Mouse (Mus musculus) erythroblast, embryonic 14.5 days (primary cell): ENCODE measurements around the gene Vat1l. TPM values are rescaled to one million over a fixed set of nuclear protein-coding genes. Genes with fewer than 3 reads are reported as not detected.

Experiments
- H3K27me3 ChIP-seq: 2 replicates; pipeline ENCODE4 v1.6.1; 2012; ENCODE audit warnings: inconsistent platforms; ENCODE audit not compliant: control insufficient read depth
- H3K36me3 ChIP-seq: 2 replicates; pipeline ENCODE4 v1.6.1; 2012; ENCODE audit warnings: mild to moderate bottlenecking, inconsistent platforms; ENCODE audit not compliant: control insufficient read depth
- H3K4me1 ChIP-seq: 2 replicates; pipeline ENCODE4 v1.6.1; 2012; ENCODE audit warnings: inconsistent platforms; ENCODE audit not compliant: control insufficient read depth
- H3K4me3 ChIP-seq: replicated peaks from 2 replicates; pipeline ENCODE3; 2012; ENCODE audit warnings: moderate library complexity, mild to moderate bottlenecking, inconsistent platforms
- H3K9me3 ChIP-seq: 2 replicates; pipeline ENCODE4 v1.6.1; 2012; ENCODE audit warnings: low read length, inconsistent platforms, mixed read lengths; ENCODE audit not compliant: control insufficient read depth
- GATA1 ChIP-seq: IDR thresholded peaks from 2 replicates; pipeline ENCODE4 v1.6.1; 2012; ENCODE audit warnings: low read length, inconsistent platforms, mixed read lengths
- TAL1 ChIP-seq: IDR thresholded peaks from 3 replicates; pipeline ENCODE4 v1.6.1; 2012; ENCODE audit warnings: low read length, inconsistent platforms, mixed read lengths
- polyA plus RNA-seq: library from polyadenylated mRNA; stranded (reverse); fragments of >175 nt; gene quantifications from 2 replicates; pipeline ENCODE4 v1.2.3, GENCODE M21; 2012

The Vat1l gene
- polyA plus RNA-seq, 1 experiment = not detected

DNA sequence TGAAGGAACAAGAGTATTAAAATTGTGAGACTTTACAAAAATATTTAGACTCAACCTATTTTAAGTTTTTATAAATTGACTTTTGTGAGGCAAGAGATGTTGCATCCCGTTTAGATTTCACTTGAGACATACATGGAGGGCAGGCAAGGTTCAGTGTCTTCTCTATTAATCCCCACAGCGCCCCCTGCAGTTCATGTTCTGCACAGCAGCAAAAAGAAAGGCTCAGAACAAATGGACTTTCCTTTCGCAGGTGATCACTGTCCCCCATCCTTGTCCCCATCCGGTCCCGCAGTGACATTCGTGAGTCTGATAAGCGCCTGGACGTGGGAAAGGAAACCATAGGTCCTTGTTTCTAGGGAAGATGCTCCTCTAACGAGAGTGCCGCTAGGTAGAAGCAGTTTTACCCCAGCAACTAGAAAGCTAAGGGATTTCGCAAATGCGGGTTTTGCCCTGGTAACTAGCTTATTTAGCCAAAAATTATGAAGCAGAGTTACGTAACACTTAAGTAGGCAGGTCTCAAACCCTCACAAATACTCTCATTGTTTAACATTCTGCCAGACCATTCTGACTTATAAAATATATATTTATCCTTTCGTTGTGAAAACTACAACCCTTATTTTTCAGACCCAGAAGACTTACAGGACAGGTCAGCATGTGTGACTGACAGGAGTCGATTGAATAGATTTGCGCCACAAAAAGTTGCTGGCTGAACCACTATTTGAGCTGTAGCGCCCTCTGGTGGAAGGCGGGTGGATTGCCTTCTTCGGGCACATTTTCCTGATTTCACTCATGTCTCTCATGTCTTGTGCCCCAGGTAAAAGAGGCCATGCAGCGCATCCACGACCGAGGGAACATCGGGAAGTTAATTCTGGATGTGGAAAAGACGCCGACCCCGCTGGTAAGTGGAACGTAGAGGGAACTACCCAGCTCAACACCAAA lies 163.9 kb downstream of the Vat1l start:
- Histone ChIP-seq H3K9me3 (peaks cover 10% of the 10 kb centered on the region), H3K36me3 (no peaks in the 10 kb centered on the region), H3K4me1 (no peaks in the 10 kb centered on the region), H3K4me3 (no peak overlapping the region), H3K27me3 (no peaks in the 10 kb centered on the region)
- TF ChIP-seq TAL1 (no peak), GATA1 (no peak)

- peaks cover 21% of the 10 kb centered on the region for H3K9me3 ChIP-seq
- no peak for TF ChIP-seq GATA1
- no peak for TF ChIP-seq TAL1
- H3K4me1 ChIP-seq = no peaks in the 10 kb centered on the region
- H3K27me3 ChIP-seq = no peaks in the 10 kb centered on the region
- H3K4me3 ChIP-seq = no peak overlapping the region
- no peaks in the 10 kb centered on the region for H3K36me3 ChIP-seq
Observed at GRCm38 (mm10) chr8:114374390-114374789, 169.0 kb downstream of the Vat1l start.

- Histone ChIP-seq H3K27me3 (no peaks in the 10 kb centered on the region), H3K36me3 (no peaks in the 10 kb centered on the region), H3K9me3 (peaks cover 3% of the 10 kb centered on the region; the same call in 1 of the 2 replicates), H3K4me1 (no peaks in the 10 kb centered on the region), H3K4me3 (no peak overlapping the region)
- no peak for TF ChIP-seq TAL1
- no peak for TF ChIP-seq GATA1
Observed at GRCm38 (mm10) chr8:114384189-114384588, 178.8 kb downstream of the Vat1l start.

- no peak for TF ChIP-seq TAL1
- TF ChIP-seq GATA1 = no peak
- Histone ChIP-seq H3K27me3 (no peaks in the 10 kb centered on the region), H3K36me3 (no peaks in the 10 kb centered on the region), H3K9me3 (no peaks in the 10 kb centered on the region), H3K4me3 (no peak overlapping the region), H3K4me1 (no peaks in the 10 kb centered on the region)
Observed at GRCm38 (mm10) chr8:114387494-114387893, 182.1 kb downstream of the Vat1l start.

DNA sequence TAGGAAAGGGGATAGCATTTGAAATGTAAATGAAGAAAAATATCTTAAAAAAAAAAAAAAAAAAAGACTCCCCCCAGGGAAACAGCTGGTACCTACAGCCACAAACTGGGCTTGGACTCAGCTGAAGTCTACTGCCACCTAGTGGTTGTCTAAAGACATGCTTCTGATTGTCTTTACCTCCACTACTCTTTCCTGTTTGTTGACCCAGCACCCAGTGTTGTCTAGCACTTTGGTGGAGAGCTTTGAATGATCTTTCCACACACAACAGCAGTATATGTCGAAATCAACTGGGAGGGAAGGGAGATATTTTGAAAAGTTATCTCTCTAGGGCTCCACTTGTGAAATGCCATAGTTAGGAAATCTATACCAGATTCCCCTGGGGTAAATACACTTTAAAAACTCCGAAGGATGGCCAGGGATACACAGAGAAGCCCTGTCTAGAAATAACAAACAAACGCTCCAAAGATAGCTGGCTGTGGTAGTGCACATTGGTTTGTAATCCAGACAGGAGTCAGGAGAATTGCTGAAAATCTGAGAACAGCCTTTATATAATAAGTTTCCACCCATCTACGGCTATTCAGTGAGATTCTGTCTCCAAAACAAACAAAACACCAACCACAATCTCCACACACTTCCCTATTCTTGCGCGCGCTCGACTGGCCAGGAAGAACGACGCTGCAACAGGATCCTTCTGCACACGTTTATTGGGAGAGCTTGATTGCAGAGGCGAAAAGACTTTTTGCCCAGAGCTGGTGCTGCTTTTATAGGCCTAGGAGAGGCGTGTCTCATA lies 185.2 kb downstream of the Vat1l start:
- no peaks in the 10 kb centered on the region for H3K4me1 ChIP-seq
- H3K27me3 ChIP-seq = no peaks in the 10 kb centered on the region
- no peaks in the 10 kb centered on the region for H3K9me3 ChIP-seq
- TF ChIP-seq GATA1 (no peak), TAL1 (no peak)
- H3K4me3 ChIP-seq = no peak overlapping the region
- H3K36me3 ChIP-seq = no peaks in the 10 kb centered on the region

DNA sequence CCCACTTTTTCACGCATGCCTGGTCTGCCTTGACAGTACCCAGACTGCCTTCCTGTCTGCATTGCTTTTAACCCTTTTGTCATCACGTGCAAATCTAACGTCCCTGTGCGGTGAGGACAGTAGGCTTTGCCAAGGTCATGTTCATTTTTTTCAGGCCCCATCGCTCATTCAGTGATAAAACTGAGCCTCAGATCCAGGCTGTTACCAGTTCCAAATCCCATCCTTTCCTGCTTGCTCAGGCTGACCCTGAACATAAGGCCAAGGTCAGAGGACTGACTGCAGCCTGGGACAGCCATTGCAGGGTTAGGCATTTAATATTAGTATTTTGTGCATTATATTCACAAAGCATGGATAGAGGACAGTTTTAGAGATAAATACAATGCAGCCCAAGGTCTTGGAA lies 192.9 kb downstream of the Vat1l start:
- Histone ChIP-seq H3K9me3 (peaks cover 8% of the 10 kb centered on the region), H3K4me3 (no peak overlapping the region), H3K36me3 (no peaks in the 10 kb centered on the region), H3K27me3 (no peaks in the 10 kb centered on the region), H3K4me1 (no peaks in the 10 kb centered on the region)
- TF ChIP-seq TAL1 = no peak
- TF ChIP-seq GATA1 = no peak

DNA sequence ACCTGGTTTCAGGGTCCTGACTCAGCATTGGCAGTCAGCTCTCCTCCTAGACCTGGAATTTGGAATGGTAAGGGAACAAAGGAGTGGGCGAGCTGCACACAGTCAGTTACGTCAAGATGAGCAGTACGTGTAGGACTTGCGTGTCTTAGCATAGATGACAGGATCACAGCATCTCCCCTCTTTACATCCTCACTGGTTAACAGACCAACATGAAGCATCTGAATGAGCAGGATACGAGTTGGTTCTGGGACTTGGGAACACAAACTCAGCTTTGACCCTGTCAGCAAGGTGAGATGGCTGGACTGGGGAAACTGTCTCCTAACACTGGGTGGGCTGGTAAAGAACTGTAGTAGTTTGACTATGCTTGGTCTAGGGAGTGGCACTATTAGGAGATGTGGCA lies 193.9 kb downstream of the Vat1l start:
- H3K4me3 ChIP-seq = no peak overlapping the region
- H3K4me1 ChIP-seq = no peaks in the 10 kb centered on the region
- H3K27me3 ChIP-seq = no peaks in the 10 kb centered on the region
- H3K9me3 ChIP-seq = peaks cover 8% of the 10 kb centered on the region
- H3K36me3 ChIP-seq = no peaks in the 10 kb centered on the region
- TF ChIP-seq TAL1 (no peak), GATA1 (no peak)

DNA sequence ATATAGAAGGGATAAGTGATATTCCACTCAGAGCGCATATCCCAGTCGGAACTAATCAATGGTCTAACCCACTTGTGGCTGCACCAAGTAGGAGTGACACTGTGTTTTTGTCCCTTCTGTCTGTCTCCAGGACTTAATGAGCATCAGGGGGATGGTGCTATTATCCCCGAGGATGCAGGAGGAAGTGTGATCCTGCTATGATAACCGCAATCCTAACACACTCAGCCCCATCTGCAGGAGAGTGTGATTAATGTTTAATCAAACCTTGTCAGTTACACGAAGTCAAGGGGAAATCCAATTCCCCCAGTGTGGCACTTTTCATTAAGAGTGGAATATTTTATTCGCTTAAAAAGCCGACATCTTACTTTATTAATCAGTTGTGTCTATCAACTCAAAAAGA lies 196.3 kb downstream of the Vat1l start:
- TF ChIP-seq TAL1 (no peak), GATA1 (no peak)
- Histone ChIP-seq H3K27me3 (no peaks in the 10 kb centered on the region), H3K4me1 (no peaks in the 10 kb centered on the region), H3K36me3 (no peaks in the 10 kb centered on the region), H3K9me3 (peaks cover 8% of the 10 kb centered on the region), H3K4me3 (no peak overlapping the region)

GRCm38 (mm10) chr8:114411421-114411820 lies 206.0 kb downstream of the Vat1l start:
- Histone ChIP-seq H3K4me1 (no peaks in the 10 kb centered on the region), H3K9me3 (no peaks in the 10 kb centered on the region), H3K36me3 (no peaks in the 10 kb centered on the region), H3K4me3 (no peak overlapping the region), H3K27me3 (no peaks in the 10 kb centered on the region)
- TF ChIP-seq GATA1 (no peak), TAL1 (no peak)
